Mouse (Mus musculus): ENCODE measurements around the gene Spint5. TPM values are rescaled to one million over a fixed set of nuclear protein-coding genes. Genes with fewer than 3 reads are reported as not detected.
"Not testable (repeated sequence)": the region's sequence is repeated elsewhere in the genome, so short reads cannot be mapped to it uniquely, and the experiment has no call there.

Spint5 gene
- not detected in 2 replicates for total RNA-seq (2014; fragmentation: Nextera tagmentation)
- total RNA-seq (2017): not detected in 2 replicates

GRCm38 (mm10) chr2:164715005-164715404 lies at the start of gene Spint5:
Spint5 (plus strand) TSS chr2:164715305.
- ATAC-seq (replicated peaks; ENCODE audit: poor library complexity, severe bottlenecking): no peak

GRCm38 (mm10) chr2:164670261-164670660 lies 44.8 kb upstream of the Spint5 start:
- no peak for ATAC-seq (replicated peaks; ENCODE audit: poor library complexity, severe bottlenecking)

DNA sequence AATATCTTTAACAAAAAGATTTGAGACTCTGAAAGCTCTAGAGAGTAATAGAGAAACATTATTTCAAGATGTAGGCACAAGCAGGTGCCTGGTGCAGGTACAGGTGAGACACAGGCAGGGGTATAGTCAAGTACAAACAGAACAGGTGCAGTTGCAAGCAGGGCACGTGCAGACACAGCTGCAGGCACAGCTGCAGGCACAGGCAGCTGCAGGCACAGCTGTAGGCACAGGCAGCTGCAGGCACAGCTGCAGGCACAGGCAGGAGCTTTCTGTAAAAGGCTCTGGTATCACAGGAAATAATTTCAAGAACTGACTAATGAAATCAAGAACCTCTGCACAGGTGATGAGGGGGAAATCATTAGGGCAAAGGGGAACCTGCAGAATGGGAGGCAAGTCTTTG lies 44.2 kb upstream of the Spint5 start:
- no peak for ATAC-seq (replicated peaks; ENCODE audit: poor library complexity, severe bottlenecking)

GRCm38 (mm10) chr2:164673987-164674386 lies 41.1 kb upstream of the Spint5 start, which contains the start of gene Wfdc11:
Wfdc11 (minus strand) TSS chr2:164674087.
- ATAC-seq (replicated peaks; ENCODE audit: poor library complexity, severe bottlenecking): no peak

GRCm38 (mm10) chr2:164676103-164676502 lies 39.0 kb upstream of the Spint5 start:
- no peak for ATAC-seq (replicated peaks; ENCODE audit: poor library complexity, severe bottlenecking)

- ATAC-seq (replicated peaks; ENCODE audit: poor library complexity, severe bottlenecking): no peak
These were observed 38.0 kb upstream of the Spint5 start for GRCm38 (mm10) chr2:164676916-164677685.

DNA sequence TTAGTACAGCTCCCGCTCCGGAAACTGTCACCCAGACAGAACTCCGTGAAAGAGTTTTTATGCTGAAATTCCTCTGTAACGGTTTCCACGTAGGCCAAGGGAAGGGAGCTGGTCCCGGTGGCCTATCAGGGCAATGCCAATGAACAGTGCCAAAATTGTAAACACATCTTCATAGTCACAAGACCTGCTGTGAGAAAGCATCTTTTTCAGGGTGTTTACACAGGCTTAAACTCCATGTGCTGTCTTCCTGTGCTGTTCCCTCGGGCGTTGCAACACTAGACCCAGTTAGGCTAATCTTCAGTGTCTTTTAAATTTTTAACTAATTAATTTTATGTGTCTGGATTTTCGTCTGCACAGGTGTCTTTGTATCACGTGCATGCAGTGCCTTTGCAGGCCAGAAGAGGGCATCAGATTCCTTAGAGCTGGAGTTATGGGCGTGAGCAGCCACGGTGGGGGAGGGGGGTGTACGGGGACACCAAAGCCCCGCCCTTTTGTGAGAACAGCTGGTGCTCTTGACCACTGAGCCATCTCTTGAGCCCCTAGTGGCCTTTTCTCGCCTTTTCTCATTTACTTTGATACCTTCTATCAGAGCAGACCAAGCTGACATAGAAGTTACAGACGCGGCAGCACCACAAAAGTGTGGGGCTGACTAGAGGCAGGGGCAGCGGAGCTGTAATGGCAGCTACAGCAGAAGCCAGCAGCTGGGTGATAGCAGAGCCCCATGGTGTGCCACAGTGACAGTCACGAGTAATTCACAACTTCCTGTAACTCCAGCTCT lies 36.1 kb upstream of the Spint5 start:
- ATAC-seq (replicated peaks; ENCODE audit: poor library complexity, severe bottlenecking): peak; percentile 93

DNA sequence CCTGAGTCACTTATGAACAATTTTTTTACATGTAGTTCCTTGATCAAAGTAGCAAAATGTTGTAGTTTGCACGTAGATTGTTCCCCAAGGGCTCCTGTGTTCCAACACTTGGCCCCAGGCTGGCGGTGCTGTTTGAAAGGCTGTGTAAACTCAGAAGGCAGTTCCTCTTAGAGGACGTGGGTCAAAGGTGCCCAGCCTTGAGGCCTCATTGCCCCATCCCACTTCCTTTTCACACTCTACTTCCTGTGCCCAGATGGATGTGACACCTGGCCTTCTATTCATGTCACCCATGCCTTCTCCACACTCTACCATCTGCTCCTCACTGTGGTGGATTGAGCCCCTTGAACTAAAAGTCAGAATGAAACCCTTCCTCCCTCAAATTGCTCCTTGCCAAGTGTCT lies 35.2 kb upstream of the Spint5 start:
- peak; percentile 71 for ATAC-seq (replicated peaks; ENCODE audit: poor library complexity, severe bottlenecking)

DNA sequence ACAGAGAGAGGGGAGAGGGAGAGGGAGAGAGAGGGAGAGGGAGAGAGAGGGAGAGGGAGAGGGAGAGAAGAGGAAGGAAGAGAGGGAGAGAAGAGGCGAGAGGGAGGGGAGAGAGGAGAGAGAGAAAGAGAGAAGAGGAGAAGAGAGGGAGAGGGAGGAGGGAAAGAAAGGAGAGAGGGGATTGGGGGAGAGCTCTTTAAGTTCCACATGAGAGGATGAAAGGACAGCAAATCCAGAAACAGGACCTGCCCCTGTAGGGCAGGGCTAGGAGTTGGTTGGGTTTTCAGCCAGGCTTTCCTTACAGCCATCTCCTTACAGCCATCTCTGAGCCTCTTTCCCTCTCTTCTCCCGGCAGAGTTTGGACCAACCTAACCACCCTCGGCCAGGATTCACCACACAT lies 30.3 kb upstream of the Spint5 start, which contains the start of gene Wfdc13:
TSS of gene Wfdc13 (plus strand) at position 301 of the 400 bp plus-strand sequence.
- ATAC-seq (replicated peaks; ENCODE audit: poor library complexity, severe bottlenecking): no peak

DNA sequence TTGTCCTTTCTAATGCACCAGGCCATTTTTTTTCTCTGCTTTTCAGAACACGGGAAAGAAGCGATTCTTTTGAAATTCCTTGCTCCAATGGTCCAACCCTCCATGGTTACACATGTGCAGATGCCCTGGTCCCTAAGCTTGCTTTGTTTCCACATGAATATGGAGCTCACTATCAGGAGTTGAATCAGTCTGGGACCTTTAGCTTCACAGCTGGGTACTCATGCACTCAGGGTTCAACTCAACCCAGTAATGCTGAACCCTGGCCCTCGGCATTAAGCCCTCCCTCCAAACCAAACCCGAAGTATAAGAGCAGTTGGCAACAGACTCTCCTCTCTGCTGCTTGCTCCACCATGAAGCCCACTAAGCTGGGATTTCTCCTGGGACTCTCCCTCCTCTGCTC lies 16.9 kb upstream of the Spint5 start, which contains the start of gene Spint4:
TSS of gene Spint4 (plus strand) at position 301 of the 400 bp plus-strand sequence.
- ATAC-seq (replicated peaks; ENCODE audit: poor library complexity, severe bottlenecking): no peak

GRCm38 (mm10) chr2:164700959-164701358 lies 14.1 kb upstream of the Spint5 start:
- no peak for ATAC-seq (replicated peaks; ENCODE audit: poor library complexity, severe bottlenecking)

- no peak for ATAC-seq (replicated peaks; ENCODE audit: poor library complexity, severe bottlenecking)
These were observed 13.3 kb upstream of the Spint5 start for GRCm38 (mm10) chr2:164701761-164702160.

- no peak for ATAC-seq (replicated peaks; ENCODE audit: poor library complexity, severe bottlenecking)
These were observed 10.9 kb upstream of the Spint5 start for GRCm38 (mm10) chr2:164704235-164704634.

- no peak for ATAC-seq (replicated peaks; ENCODE audit: poor library complexity, severe bottlenecking)
These were observed 9.8 kb upstream of the Spint5 start for GRCm38 (mm10) chr2:164705328-164705727.

DNA sequence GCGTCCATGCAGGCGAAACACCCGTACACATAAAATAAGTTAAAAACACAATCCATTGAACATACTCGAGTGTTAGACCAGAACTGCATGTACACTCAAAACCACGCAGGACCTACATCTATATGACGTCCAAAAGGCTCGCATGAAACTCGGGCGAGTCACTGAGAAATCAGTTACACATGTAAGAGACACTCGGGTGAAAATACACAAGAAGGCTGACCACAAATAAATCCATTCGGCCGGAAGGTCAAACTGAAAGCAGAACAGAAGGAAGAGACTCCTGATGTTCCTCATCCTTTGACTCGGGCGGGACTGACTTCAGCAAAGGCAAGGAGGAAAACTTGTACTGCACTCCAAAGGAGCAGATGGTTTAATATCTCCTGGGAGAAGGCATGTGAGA lies 9.1 kb upstream of the Spint5 start:
- no peak for ATAC-seq (replicated peaks; ENCODE audit: poor library complexity, severe bottlenecking)

DNA sequence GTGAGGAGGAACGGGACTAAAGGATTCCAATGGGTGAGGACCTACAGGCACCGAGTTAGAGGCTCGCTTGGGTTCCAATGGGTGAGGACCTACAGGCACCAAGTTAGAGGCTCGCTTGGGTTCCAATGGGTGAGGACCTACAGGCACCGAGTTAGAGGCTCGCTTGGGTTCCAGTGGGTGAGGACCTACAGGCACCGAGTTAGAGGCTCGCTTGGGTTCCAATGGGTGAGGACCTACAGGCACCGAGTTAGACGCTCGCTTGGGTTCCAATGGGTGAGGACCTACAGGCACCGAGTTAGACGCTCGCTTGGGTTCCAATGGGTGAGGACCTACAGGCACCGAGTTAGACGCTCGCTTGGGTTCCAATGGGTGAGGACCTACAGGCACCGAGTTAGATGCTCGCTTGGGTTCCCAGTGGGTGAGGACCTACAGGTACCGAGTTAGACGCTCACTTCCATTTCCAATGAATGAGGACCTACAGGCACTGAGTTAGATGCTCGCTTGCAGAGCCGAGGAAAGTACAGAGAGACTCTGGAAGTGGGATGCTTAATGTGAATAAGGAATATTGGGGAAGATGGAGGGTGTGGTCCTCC lies 1.2 kb downstream of the Spint5 start:
- not testable (repeated sequence) for ATAC-seq (replicated peaks; ENCODE audit: poor library complexity, severe bottlenecking)

- ATAC-seq (replicated peaks; ENCODE audit: poor library complexity, severe bottlenecking): no peak
These were observed 8.2 kb downstream of the Spint5 start for GRCm38 (mm10) chr2:164723276-164723675.

DNA sequence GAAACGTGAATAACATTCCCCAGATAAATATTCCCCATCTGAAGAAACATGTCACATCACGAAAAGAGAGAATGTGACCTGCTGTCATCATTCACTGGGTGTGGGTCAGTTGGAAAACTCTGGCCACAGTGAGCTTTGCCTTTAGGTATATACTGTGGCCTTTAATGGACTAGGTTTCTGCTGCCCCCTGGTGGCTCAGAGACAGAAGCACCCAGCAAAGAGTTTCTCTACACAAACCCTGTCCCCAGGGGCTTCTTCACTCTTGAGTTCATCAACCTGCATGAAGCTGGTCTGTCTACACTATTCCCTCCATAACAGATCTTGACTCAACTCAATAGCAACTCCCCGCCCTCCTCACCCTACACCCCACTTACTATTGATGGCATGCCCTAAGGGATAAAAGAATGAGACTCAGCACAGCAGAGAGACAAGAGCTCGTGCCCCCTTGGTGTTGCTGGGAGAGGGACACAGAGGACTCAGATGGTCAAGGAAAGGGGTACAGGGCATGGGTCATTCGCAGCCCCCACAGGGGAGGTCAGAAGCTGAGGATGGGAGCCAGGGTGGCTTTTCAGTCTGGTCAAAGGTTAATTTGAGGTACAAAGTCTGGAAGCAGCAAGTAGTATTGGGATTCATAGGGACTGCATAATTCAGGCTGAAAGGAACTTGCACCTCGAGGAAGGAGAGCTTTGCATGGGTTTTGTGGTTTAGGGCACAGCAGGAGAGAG lies 11.0 kb downstream of the Spint5 start:
- ATAC-seq (replicated peaks; ENCODE audit: poor library complexity, severe bottlenecking): peak; percentile 66

DNA sequence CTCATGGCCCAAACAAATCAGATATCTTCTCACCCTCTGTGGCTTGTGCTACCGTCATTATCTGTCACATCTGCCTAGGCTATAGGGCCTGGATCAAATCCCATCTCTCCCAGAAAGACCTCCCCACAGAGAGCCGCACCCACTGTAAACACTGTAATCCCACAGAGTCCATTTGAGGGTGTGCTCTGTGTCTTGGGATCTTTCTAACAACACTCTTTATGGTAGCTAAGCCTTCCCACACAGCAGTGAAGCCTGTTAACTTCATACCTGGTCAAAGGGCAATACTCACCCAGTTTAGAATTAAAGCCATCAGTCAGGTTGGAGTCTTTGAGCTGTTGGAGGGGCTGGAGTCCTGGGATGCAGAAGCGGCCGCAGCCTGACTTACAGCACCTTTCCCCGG lies 16.6 kb downstream of the Spint5 start:
- ATAC-seq (replicated peaks; ENCODE audit: poor library complexity, severe bottlenecking): no peak

DNA sequence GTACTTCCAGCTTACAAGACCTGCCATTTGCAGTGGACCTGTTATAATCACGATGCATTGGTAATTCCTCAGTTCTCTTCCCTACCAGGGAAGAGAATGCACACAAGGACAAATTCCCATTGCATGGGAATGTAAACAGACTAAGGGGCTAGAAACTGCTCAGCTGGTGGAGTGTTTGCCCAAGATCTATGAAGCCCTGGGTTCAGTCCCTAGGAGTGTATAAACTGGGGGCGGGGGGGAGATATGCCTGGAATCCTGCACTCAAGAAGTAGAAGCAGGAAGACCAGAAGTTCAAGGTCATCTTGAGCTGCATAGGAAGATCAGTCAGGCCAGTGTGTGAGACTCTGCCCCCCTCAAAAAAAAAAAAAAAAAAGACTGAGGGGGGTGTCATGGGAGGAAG lies 18.2 kb downstream of the Spint5 start:
- no peak for ATAC-seq (replicated peaks; ENCODE audit: poor library complexity, severe bottlenecking)
